Mouse (Mus musculus) heart, adult 2 months (tissue): ENCODE measurements at regions not wholly inside any gene's neighbourhood (a gene's known extent, or its start where the extent isn't known, plus 50 kb on each side); places are given as distances from the start of the nearest gene placed in this dataset.

Experiments used
- DNase-seq, 2 experiments: peaks; one replicate each; pipeline ENCODE4 v3.0.0; 2021
- H3K27ac ChIP-seq: fragments of 200-600 bp; 2 replicates; pipeline ENCODE4 v1.8.1; 2022
- H3K27me3 ChIP-seq: fragments of 200-500 bp; 2 replicates; pipeline ENCODE4 v1.6.1; 2012; ENCODE audit warnings: mild to moderate bottlenecking, low read length, inconsistent platforms, mixed read lengths; ENCODE audit not compliant: control insufficient read depth, insufficient read depth
- H3K36me3 ChIP-seq: fragments of 200-500 bp; 2 replicates; pipeline ENCODE4 v1.6.1; 2012; ENCODE audit warnings: low read length, inconsistent platforms; ENCODE audit not compliant: control insufficient read depth, insufficient read depth
- H3K4me1 ChIP-seq: fragments of 200-500 bp; 2 replicates; pipeline ENCODE4 v1.6.1; 2011; ENCODE audit warnings: low read length; ENCODE audit not compliant: control insufficient read depth, insufficient read depth
- H3K4me3 ChIP-seq: fragments of 200-600 bp; 2 replicates; pipeline ENCODE4 v1.8.1; 2022
- H3K79me2 ChIP-seq: fragments of 200-500 bp; replicated peaks from 2 replicates; pipeline ENCODE4 v1.6.1; 2012; ENCODE audit warnings: mild to moderate bottlenecking, inconsistent platforms, low read length, moderate library complexity, mixed read lengths; ENCODE audit not compliant: control insufficient read depth, insufficient read depth
- H3K9ac ChIP-seq: fragments of 200-500 bp; 2 replicates; pipeline ENCODE4 v1.6.1; 2012; ENCODE audit warnings: low read depth, mild to moderate bottlenecking, control low read depth, inconsistent platforms, low read length, mixed read lengths
- CTCF ChIP-seq: fragments of 200-600 bp; IDR thresholded peaks from 2 replicates; pipeline ENCODE4 v1.8.1; 2022; ENCODE audit warnings: antibody characterized with exemption, mild to moderate bottlenecking, moderate library complexity
- EP300 ChIP-seq: fragments of 200-500 bp; IDR thresholded peaks from 2 replicates; pipeline ENCODE4 v1.6.1; 2011; ENCODE audit warnings: low read depth, low read length, control low read depth; ENCODE audit not compliant: insufficient read depth
- POLR2A ChIP-seq: fragments of 200-500 bp; IDR thresholded peaks from 2 replicates; pipeline ENCODE4 v1.6.1; 2011; ENCODE audit warnings: mild to moderate bottlenecking, low read depth, low read length, control low read depth; ENCODE audit not compliant: insufficient read depth
- WGBS: fragments of 180-500 bp; shearing (Covaris S2); methylation state at CpG from one replicate; pipeline ENCODE4 v1.1.7; 2018; 5-methylcytosine and 5-hydroxymethylcytosine counted together
- intact Hi-C: fragments of 180-260 bp; cut with DNase I; formaldehyde crosslinking; loops from one replicate; pipeline ENCODE4 v1.15.1; 2025

DNA sequence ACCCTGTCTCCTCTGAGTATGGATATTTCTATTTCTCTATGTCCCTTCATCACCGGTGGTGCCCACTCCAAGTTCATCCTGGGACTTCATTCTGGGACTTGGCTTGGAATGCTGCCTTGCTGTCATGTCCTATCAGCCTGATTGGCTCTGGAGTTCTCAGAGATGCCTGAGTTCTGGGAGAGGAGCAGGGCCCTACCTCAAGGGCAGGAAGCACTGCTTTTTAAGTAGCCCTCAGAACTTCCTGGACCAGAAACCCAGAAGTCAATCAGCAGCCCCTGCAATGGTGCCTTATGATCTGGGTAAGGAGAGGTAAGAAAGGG, 228.2 kb upstream of the Zfp703 start:
- H3K4me1 ChIP-seq, result 0 out of 2 replicates have a peak, but pooled peaks cover 1% of the 10 kb centered on the region
- H3K9ac ChIP-seq, result no peak overlapping the region
- H3K27me3 ChIP-seq, result no peaks in the 10 kb centered on the region
- DNase-seq, result no peak
- no peaks in the 10 kb centered on the region for H3K36me3 ChIP-seq
- no peaks in the 10 kb centered on the region for H3K79me2 ChIP-seq
- no peak overlapping the region for H3K27ac ChIP-seq
- no peak for TF ChIP-seq CTCF
- TF ChIP-seq POLR2A, result no peak
- TF ChIP-seq EP300, result no peak
- intact Hi-C loops, result no loop called here
- H3K4me3 ChIP-seq, result no peak overlapping the region
- WGBS, result 53% methylated on average over 1 of the region's 1 CpGs

DNA sequence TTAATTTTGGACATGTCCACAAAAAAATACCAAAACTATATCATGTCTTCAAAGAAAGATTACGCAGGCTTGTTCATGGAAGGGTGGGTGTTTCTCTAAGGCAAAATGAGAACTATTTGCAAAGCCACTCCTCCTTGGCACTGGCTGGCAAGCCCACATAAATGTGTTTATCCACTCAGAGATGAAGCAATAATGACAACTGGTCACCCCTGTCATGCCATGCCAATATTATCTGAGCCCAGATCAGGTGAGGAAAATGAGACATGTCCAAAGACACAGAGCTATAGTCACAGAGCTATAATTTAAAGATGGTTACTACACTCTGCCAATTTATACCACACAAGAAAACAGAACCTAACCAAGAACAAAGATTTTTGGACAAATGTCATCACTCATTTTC, 227.0 kb upstream of the Zfp703 start:
- Histone ChIP-seq H3K79me2 (no peaks in the 10 kb centered on the region), H3K27ac (no peak overlapping the region), H3K4me1 (0 out of 2 replicates have a peak, but pooled peaks cover 1% of the 10 kb centered on the region), H3K36me3 (no peaks in the 10 kb centered on the region), H3K4me3 (no peak overlapping the region), H3K9ac (no peak overlapping the region), H3K27me3 (no peaks in the 10 kb centered on the region)
- no peak for TF ChIP-seq POLR2A
- no peak for TF ChIP-seq CTCF
- TF ChIP-seq EP300, result no peak
- intact Hi-C loops, result no loop called here
- WGBS, result 98% methylated on average over 1 of the region's 1 CpGs
- DNase-seq, result no peak

DNA sequence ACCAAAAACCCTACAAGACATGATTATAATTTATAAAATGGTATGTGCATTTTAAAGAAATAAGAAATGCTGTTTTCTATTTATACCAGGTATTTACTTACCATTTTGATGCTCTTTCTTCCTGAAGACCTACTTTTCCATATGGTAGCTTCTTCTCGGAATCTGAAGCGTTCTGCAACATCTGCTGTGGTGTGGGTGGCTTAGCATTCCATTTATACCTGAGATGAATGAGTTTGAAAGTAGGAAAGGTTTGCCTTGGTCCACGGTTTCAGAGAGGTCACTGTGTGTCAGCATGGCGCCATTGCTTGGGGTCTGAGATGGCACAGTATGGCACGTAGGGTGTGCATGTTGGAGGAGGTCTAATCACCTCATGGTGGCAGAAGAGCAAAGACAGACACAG, 225.5 kb upstream of the Zfp703 start:
- no peak for DNase-seq
- Histone ChIP-seq H3K4me1 (0 out of 2 replicates have a peak, but pooled peaks cover 1% of the 10 kb centered on the region), H3K27ac (no peak overlapping the region), H3K9ac (no peak overlapping the region), H3K4me3 (no peak overlapping the region), H3K27me3 (no peaks in the 10 kb centered on the region), H3K36me3 (no peaks in the 10 kb centered on the region), H3K79me2 (no peaks in the 10 kb centered on the region)
- TF ChIP-seq EP300 (no peak), CTCF (no peak), POLR2A (no peak)
- 96% methylated on average over 5 of the region's 5 CpGs for WGBS
- intact Hi-C loops, result no loop called here

DNA sequence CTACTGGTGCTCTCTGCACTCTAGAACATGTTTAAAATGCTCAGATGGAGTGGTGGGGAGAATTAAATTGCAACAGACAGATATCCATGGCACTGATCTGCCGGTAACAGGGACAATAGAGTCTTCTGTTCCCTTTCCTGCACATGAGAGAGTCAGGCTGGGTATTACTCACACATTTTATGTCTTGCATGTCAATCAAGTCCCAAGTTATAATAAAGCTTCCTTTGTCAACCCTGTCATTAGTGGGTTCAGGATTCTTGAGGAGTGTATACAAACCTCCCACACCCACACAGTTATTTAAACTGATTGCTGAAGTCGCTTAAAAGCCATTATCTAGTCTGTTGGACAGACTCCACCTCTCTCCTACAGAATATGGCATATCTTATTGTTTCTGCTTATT, 220.7 kb upstream of the Zfp703 start:
- Histone ChIP-seq H3K27ac (no peak overlapping the region), H3K9ac (no peak overlapping the region), H3K4me1 (no peaks in the 10 kb centered on the region), H3K79me2 (no peaks in the 10 kb centered on the region), H3K4me3 (no peak overlapping the region), H3K36me3 (no peaks in the 10 kb centered on the region), H3K27me3 (no peaks in the 10 kb centered on the region)
- 60% methylated on average over 2 of the region's 2 CpGs for WGBS
- DNase-seq, result no peak
- intact Hi-C loops, result no loop called here
- no peak for TF ChIP-seq POLR2A
- TF ChIP-seq CTCF, result no peak
- TF ChIP-seq EP300, result no peak

DNA sequence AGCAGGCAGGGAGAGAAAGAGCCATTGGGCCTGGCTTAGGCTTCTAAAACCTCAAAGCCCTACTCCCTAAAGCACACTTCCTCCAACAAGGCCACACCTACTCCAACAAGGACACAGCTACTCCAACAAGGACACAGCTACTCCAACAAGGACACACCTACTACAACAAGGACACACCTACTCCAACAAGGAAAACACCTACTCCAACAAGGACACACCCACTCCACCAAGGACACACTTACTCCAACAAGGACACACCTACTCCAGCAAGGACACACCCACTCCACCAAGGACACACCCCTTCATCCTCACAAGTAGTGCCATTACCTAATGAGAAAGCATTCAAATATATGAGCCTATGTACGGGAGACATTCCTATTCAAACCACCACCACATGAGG, 216.4 kb upstream of the Zfp703 start:
- Histone ChIP-seq H3K79me2 (no peaks in the 10 kb centered on the region), H3K27me3 (no peaks in the 10 kb centered on the region), H3K4me1 (no peaks in the 10 kb centered on the region), H3K27ac (no peak overlapping the region), H3K4me3 (no peak overlapping the region), H3K9ac (no peak overlapping the region), H3K36me3 (no peaks in the 10 kb centered on the region)
- DNase-seq, result no peak
- 97% methylated on average over 1 of the region's 1 CpGs for WGBS
- TF ChIP-seq CTCF (no peak), POLR2A (no peak), EP300 (no peak)
- intact Hi-C loops, result no loop called here

DNA sequence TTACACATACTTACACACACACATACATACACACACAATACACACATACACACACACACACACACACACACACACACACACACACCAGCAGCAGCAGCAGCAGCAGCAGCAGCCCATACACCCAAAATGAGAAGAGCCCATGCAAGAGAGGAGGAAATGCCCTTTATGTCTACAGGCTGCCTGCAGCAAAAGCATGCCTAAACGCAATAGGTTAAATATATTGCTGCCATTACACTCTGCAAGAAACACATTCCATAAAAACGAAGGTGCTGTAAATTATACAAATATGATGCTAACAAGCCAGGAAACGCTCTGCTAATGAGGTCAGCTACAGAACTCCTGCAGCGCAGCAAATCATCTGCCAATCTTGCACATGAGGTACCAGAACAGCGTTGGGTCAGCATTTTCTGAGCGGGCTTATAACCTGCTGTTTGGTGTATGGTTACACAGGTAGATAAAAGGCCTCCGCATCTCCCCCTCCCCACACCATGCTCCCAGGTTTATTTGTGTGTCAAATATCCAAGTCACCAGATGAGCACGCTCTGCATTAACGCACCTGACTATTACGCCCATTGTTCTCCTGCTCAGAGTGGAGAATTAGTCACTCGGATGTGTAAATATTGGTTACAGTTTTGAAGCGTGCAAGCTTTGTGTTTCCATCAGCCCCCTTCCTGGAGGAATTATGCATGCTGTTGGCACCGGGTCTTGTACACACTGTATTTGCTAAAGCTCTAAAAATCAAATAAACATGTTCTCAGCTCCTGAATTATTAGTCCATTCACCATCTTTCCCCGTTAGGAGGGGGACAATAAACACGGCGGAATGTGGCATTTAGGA, 214.0 kb upstream of the Zfp703 start:
- Histone ChIP-seq H3K4me1 (no peaks in the 10 kb centered on the region), H3K27me3 (no peaks in the 10 kb centered on the region)
- intact Hi-C loops, result no loop called here

More for the DNA sequence above, 214.0 kb upstream of the Zfp703 start:
- no peak overlapping the region for H3K4me3 ChIP-seq
- H3K36me3 ChIP-seq, result no peaks in the 10 kb centered on the region
- WGBS, result 88% methylated on average over 16 of the region's 16 CpGs
- no peaks in the 10 kb centered on the region for H3K79me2 ChIP-seq
- no peak overlapping the region for H3K9ac ChIP-seq
- H3K27ac ChIP-seq, result no peak overlapping the region
- TF ChIP-seq POLR2A, result no peak
- TF ChIP-seq CTCF, result no peak
- TF ChIP-seq EP300, result no peak
- no peak for DNase-seq
